Mouse (Mus musculus): Measurements from ENCODE around the gene Tle2. TPM values are rescaled to one million over a fixed set of nuclear protein-coding genes. Genes with fewer than 3 reads are reported as not detected.

Gene Tle2
- total and polyA plus RNA-seq, 3 experiments, result 0.19 to 2.4 TPM; not detected in 1

DNA sequence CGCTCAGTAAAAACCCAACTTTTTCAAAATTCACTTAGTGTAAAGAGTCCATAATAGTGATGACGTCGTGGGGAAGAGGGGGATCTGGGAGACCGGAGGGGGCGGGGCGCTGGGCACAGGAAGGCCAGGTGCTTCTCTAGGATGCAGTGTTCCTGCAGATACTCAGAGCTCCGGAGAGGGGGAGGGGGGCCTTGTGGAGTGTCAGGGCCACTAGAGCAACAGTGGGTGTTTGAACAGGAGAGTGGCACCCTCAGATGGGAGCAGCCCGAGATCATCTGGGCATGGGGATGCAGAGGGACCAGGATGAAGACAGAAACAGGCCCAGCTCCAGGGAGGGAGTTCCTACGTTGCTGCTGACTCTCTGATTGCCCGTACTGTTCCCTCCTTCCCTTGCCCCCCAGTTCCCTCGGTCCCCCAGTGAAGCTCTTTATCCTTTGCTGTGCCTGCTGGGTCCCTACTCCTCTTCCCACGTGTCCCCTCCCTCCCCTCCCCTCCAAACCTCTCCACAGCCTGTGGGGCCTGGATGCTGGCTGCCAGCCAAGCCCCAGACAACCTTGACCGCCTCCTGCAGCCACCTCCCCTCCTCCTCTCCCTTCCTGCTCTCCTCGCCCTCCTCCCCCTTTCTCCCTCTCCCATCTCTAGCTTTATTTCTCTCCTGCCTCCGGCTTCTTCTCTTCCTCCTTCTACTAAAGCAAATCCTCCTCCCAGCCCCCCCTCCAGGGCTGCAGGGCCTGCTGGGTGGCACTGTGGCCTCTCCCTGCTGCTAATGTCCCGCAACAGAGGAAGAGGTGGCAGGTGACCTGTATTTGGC is 5.8 kb upstream of the Tle2 start:
- Histone ChIP-seq H3K9me3 (replicated peaks; ENCODE audit: insufficient read depth, low read length) (no peaks in the 10 kb centered on the region), H3K4me1 (ENCODE audit: control insufficient read depth in 1 of 2, insufficient read depth in 2 of 2, low read length in 2 of 2) (peaks cover 3 to 14% of the 10 kb centered on the region in 2 experiments; a peak in 3 of 4 replicates), H3K79me2 (ENCODE audit: control insufficient read depth, insufficient read depth, low read length, poor library complexity) (no peaks in the 10 kb centered on the region; the same call in 1 of the 2 replicates), H3K9ac (ENCODE audit: control insufficient read depth, low read depth, low read length, poor library complexity, severe bottlenecking) (no peak overlapping the region), H3K36me3 (ENCODE audit: control insufficient read depth in 1 of 2, insufficient read depth in 2 of 2, low read length in 2 of 2) (peaks cover 0 to 7% of the 10 kb centered on the region in 2 experiments; a peak in 2 of 4 replicates), H3K27ac (ENCODE audit: control insufficient read depth, low read depth, low read length) (no peak overlapping the region), H3K4me3 (ENCODE audit: control insufficient read depth in 1 of 2, insufficient read depth in 1 of 2, low read depth in 2 of 2, low read length in 2 of 2) (no peak overlapping the region), H3K27me3 (ENCODE audit: control insufficient read depth in 1 of 2, insufficient read depth in 2 of 2, low read length in 2 of 2) (no peaks in the 10 kb centered on the region)
- TF ChIP-seq POLR2AphosphoS5 (IDR thresholded peaks at IDR 0.05; ENCODE audit: borderline replicate concordance, low read depth, low read length) (no peak), HCFC1 (IDR thresholded peaks at IDR 0.05; ENCODE audit: low read depth, low read length) (no peak)
- no peak for DNase-seq (ENCODE audit: low read depth, low spot score)

DNA sequence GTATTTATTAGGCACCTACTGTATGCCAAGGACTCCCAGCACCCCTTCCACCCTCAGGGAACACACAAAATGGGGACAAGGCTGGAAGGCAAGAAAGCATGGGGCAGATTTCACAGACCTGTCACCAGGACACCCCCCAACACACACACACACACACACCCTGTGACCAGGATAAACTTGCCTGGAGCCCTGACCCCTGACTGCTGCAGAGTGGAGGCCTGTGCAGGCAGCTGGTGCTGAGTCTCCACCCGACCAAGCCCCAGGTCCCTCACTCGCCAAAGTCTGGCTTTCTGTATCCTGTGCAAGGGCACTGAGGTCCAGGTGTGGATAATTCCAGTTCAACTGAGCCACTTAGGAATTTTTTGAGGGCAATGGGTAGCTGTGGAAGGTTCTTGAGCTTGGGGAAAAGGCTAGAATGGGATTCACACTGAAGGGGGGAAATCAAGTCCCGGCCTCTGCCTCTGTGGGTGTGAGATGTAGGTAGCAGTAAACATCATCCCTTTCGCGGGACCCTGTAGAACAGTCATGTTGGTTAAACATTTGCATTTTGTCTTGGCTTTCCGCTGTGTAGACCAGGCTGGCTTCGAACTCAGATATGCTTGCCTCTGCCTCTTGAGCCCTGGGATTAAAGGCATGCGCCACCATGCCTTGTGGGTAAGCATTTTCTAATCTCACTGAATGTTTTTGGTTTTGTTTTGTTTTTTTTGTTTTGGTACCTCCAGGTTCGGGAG is 4.7 kb upstream of the Tle2 start:
- Histone ChIP-seq H3K4me3 (ENCODE audit: control insufficient read depth in 1 of 2, insufficient read depth in 1 of 2, low read depth in 2 of 2, low read length in 2 of 2) (no peak overlapping the region), H3K79me2 (ENCODE audit: control insufficient read depth, insufficient read depth, low read length, poor library complexity) (no peaks in the 10 kb centered on the region; the same call in 1 of the 2 replicates), H3K9ac (ENCODE audit: control insufficient read depth, low read depth, low read length, poor library complexity, severe bottlenecking) (no peak overlapping the region), H3K27ac (ENCODE audit: control insufficient read depth, low read depth, low read length) (no peak overlapping the region), H3K36me3 (ENCODE audit: control insufficient read depth in 1 of 2, insufficient read depth in 2 of 2, low read length in 2 of 2) (peaks cover 0 to 10% of the 10 kb centered on the region in 2 experiments; a peak in 2 of 4 replicates), H3K27me3 (ENCODE audit: control insufficient read depth in 1 of 2, insufficient read depth in 2 of 2, low read length in 2 of 2) (no peaks in the 10 kb centered on the region), H3K4me1 (ENCODE audit: control insufficient read depth in 1 of 2, insufficient read depth in 2 of 2, low read length in 2 of 2) (peaks cover 3 to 22% of the 10 kb centered on the region in 2 experiments; a peak in 3 of 4 replicates), H3K9me3 (replicated peaks; ENCODE audit: insufficient read depth, low read length) (no peaks in the 10 kb centered on the region)
- no peak for DNase-seq (ENCODE audit: low read depth, low spot score)
- TF ChIP-seq ZNF384 (IDR thresholded peaks at IDR 0.05; ENCODE audit: low read depth, low read length) (no peak), CHD1 (IDR thresholded peaks at IDR 0.05; ENCODE audit: low read depth, low read length) (no peak), POLR2AphosphoS2 (IDR thresholded peaks at IDR 0.05; ENCODE audit: low read length) (no peak)

DNA sequence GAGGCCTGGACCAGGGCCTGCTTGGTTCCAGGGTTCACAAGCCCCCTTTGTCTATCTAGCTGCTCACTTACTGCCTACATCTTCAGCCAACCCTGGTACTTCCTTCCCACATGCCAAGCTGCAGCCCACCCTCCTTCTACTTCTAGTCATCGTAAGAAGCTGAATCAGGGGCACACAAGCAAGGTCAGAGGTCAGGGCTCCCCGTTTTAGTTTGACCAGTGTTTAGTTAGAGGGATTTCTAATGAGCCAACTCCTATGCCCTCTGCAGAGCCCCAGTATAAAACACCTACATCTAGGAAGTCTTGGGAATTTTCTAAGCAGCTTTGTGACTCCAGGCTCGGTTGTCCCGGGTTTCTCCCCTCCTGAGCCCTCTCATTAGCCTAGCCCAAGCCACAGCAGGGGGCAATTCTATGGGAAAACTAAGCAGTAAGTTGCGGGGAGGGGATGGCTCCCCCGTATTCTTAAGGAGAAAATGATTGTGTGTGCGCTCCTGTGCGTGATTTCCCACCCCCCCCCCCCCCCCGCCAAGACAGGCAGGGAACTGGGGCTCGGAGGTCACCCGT is 4.0 kb upstream of the Tle2 start:
- peak overlapping the region; percentile 69 to 79; a peak in 3 of 4 replicates for H3K4me3 ChIP-seq (ENCODE audit: control insufficient read depth in 1 of 2, insufficient read depth in 1 of 2, low read depth in 2 of 2, low read length in 2 of 2)
- TF ChIP-seq BHLHE40 (IDR thresholded peaks at IDR 0.05; ENCODE audit: borderline replicate concordance, low read depth, low read length) (no peak), SMC3 (IDR thresholded peaks at IDR 0.05; ENCODE audit: low read depth, low read length) (no peak), MYB (IDR thresholded peaks at IDR 0.05; ENCODE audit: low read depth, low read length) (no peak), POLR2AphosphoS5 (IDR thresholded peaks at IDR 0.05; ENCODE audit: borderline replicate concordance, low read depth, low read length) (no peak), NRF1 (IDR thresholded peaks at IDR 0.05; ENCODE audit: insufficient read depth, low read depth, low read length, poor library complexity, severe bottlenecking) (no peak), GATA1 (IDR thresholded peaks at IDR 0.05; ENCODE audit: low read depth, low read length) (no peak), EP300 (IDR thresholded peaks at IDR 0.05; ENCODE audit: low read depth in 1 of 2, low read length in 2 of 2) (no peak), HCFC1 (IDR thresholded peaks at IDR 0.05; ENCODE audit: low read depth, low read length) (no peak), RCOR1 (IDR thresholded peaks at IDR 0.05; ENCODE audit: low read depth, low read length) (no peak), NELFE (IDR thresholded peaks at IDR 0.05; ENCODE audit: low read depth, low read length) (no peak), TBP (IDR thresholded peaks at IDR 0.05; ENCODE audit: low read depth, low read length) (no peak), MEF2A (IDR thresholded peaks at IDR 0.05; ENCODE audit: extremely low read depth, insufficient replicate concordance, low read depth, low read length, poor library complexity, severe bottlenecking) (no peak), TCF12 (IDR thresholded peaks at IDR 0.05; ENCODE audit: low read depth, low read length) (no peak), ELF1 (IDR thresholded peaks at IDR 0.05; ENCODE audit: low read depth, low read length) (no peak), JUND (IDR thresholded peaks at IDR 0.05; ENCODE audit: low read depth, low read length) (no peak)
- H3K4me1 ChIP-seq (ENCODE audit: control insufficient read depth in 1 of 2, insufficient read depth in 2 of 2, low read length in 2 of 2), result peaks cover 3 to 26% of the 10 kb centered on the region in 2 experiments; a peak in 3 of 4 replicates
- H3K9ac ChIP-seq (ENCODE audit: control insufficient read depth, low read depth, low read length, poor library complexity, severe bottlenecking), result peak overlapping the region; percentile 88
- H3K27me3 ChIP-seq (ENCODE audit: control insufficient read depth in 1 of 2, insufficient read depth in 2 of 2, low read length in 2 of 2), result no peaks in the 10 kb centered on the region
- peaks cover 0 to 12% of the 10 kb centered on the region in 2 experiments; a peak in 2 of 4 replicates for H3K36me3 ChIP-seq (ENCODE audit: control insufficient read depth in 1 of 2, insufficient read depth in 2 of 2, low read length in 2 of 2)
- no peaks in the 10 kb centered on the region for H3K9me3 ChIP-seq (replicated peaks; ENCODE audit: insufficient read depth, low read length)
- no peak for DNase-seq (ENCODE audit: low read depth, low spot score)
- no peaks in the 10 kb centered on the region; the same call in 1 of the 2 replicates for H3K79me2 ChIP-seq (ENCODE audit: control insufficient read depth, insufficient read depth, low read length, poor library complexity)
- no peak overlapping the region for H3K27ac ChIP-seq (ENCODE audit: control insufficient read depth, low read depth, low read length)

Measured in MEL (cell line).